Mouse (Mus musculus): ENCODE results near the gene Leprot. TPM values are rescaled to one million over a fixed set of nuclear protein-coding genes. Genes with fewer than 3 reads are reported as not detected.

Leprot gene
- polyA plus RNA-seq, 1 experiment, result 33.3 TPM

DNA sequence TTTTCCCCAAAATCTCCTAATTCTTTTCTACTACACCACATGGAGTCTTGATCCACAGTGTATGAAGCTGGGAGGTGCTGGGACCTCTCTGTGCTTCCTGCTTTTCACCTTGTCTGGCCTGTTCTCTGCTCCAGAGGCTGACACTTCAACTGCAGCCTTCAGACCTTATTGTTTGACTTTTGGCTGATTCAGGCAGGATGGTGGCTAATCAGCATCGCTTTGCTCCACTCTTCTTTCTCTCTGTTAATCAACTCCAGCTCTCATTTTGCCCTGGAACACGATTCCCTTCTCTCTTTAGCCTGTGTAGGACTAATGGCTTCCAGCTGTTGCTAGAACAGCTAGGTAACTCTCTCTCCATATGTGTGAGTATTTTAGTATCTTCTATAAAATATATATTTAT is 59.7 kb downstream of the Leprot start:
- H3K27me3 ChIP-seq (ENCODE audit: control insufficient read depth, insufficient read depth, low read length), result no peaks in the 10 kb centered on the region
- WGBS, result 80% methylated on average over 2 of the region's 2 CpGs
- no peak for DNase-seq
- no peaks in the 10 kb centered on the region for H3K4me1 ChIP-seq (ENCODE audit: control insufficient read depth, insufficient read depth, low read length)
- H3K4me3 ChIP-seq (replicated peaks; ENCODE audit: insufficient read depth, low read depth, low read length), result no peak overlapping the region
- TF ChIP-seq POLR2A (IDR thresholded peaks at IDR 0.05; ENCODE audit: borderline replicate concordance, insufficient read depth, low read length) (no peak), CTCF (IDR thresholded peaks at IDR 0.05; ENCODE audit: borderline replicate concordance, insufficient read depth, low read depth, low read length) (no peak)
- no peak overlapping the region for H3K27ac ChIP-seq (ENCODE audit: insufficient read depth, low read length)

GRCm38 (mm10) chr4:101707953-101708352 is 60.4 kb downstream of the Leprot start:
- TF ChIP-seq CTCF (IDR thresholded peaks at IDR 0.05; ENCODE audit: borderline replicate concordance, insufficient read depth, low read depth, low read length), result no peak
- TF ChIP-seq POLR2A (IDR thresholded peaks at IDR 0.05; ENCODE audit: borderline replicate concordance, insufficient read depth, low read length), result no peak
- DNase-seq, result no peak
- H3K4me3 ChIP-seq (replicated peaks; ENCODE audit: insufficient read depth, low read depth, low read length), result no peak overlapping the region
- WGBS, result 93% methylated on average over 3 of the region's 3 CpGs
- no peaks in the 10 kb centered on the region for H3K4me1 ChIP-seq (ENCODE audit: control insufficient read depth, insufficient read depth, low read length)
- no peak overlapping the region for H3K27ac ChIP-seq (ENCODE audit: insufficient read depth, low read length)
- H3K27me3 ChIP-seq (ENCODE audit: control insufficient read depth, insufficient read depth, low read length), result no peaks in the 10 kb centered on the region

Other genes with a start within 250 kb of the Leprot start
- 56.6 and 76.5 TPM in 2 replicates for gene Ak4, start 228.4 kb upstream of the Leprot start, polyA plus RNA-seq (2012; rRNA removed)
- gene Dnajc6, start 151.1 kb upstream of the Leprot start, polyA plus RNA-seq (2012; rRNA removed), result 109 and 126 TPM in 2 replicates
- gene Lepr, start 69.7 kb downstream of the Leprot start, polyA plus RNA-seq (2012; rRNA removed), result 0.79 and 1.1 TPM in 2 replicates
- not detected in 2 replicates for gene B020004J07Rik, start 196.3 kb downstream of the Leprot start, polyA plus RNA-seq (2012; rRNA removed)
- gene C130073F10Rik, start 246.1 kb downstream of the Leprot start, polyA plus RNA-seq (2012; rRNA removed), result not detected in 2 replicates